Mouse (Mus musculus): Measurements from ENCODE around the gene Slc26a6.

DNA sequence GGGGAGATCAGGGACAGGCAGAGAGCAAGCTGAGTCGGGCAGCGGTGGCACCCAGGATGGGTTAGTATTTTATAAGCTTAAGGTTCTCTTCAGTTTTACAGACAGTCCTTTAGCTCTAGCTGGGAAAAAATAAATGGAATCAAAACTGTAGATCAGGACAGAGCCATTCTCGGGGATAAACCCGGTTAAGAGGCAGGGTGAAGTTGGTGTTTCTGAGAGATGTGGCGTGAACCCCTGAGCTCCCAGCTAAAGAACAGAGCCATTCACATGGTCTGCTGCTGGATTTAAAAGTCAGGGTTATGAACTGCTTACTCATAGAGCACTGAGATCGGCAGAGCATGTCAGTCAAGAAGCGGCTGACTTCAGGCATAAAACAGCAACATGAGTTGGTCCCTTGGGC, 60.1 kb downstream of the Slc26a6 start:
- TF ChIP-seq EP300 (IDR thresholded peaks at IDR 0.05; ENCODE audit: low read depth) = no peak
- no peak for TF ChIP-seq CTCF (IDR thresholded peaks at IDR 0.05; ENCODE audit: low read depth)

Data from heart, postnatal 0 days (tissue).